Mouse (Mus musculus) intestine, embryonic 14.5 days (tissue): ENCODE measurements at regions not wholly inside any gene's neighbourhood (a gene's known extent, or its start where the extent isn't known, plus 50 kb on each side); places are given as distances from the start of the nearest gene placed in this dataset.

Experiments
- ATAC-seq: fragments of 200-750 bp; cut with Nextera tagmentation; replicated peaks from 2 replicates; pipeline ENCODE4 v1.8.0; 2017; ENCODE audit warnings: low read depth, moderate number of reproducible peaks, moderate TSS enrichment, moderate library complexity; ENCODE audit not compliant: low FRiP score, low TSS enrichment
- DNase-seq: peaks from one replicate; pipeline ENCODE4 v3.0.0-alpha.2; 2018; ENCODE audit warnings: low spot score
- H3K27ac ChIP-seq: fragments of 300-500 bp; sonication (generic); 2 replicates; pipeline ENCODE4 v1.5.1; 2014; ENCODE audit warnings: low read depth, mild to moderate bottlenecking, control low read depth
- H3K27me3 ChIP-seq: fragments of 300-500 bp; sonication (generic); replicated peaks from 2 replicates; pipeline ENCODE4 v1.6.1; 2014; ENCODE audit warnings: low read length, control low read depth; ENCODE audit not compliant: control insufficient read depth, insufficient read depth
- H3K36me3 ChIP-seq: fragments of 300-500 bp; sonication (generic); 2 replicates; pipeline ENCODE4 v1.6.1; 2014; ENCODE audit warnings: low read length, control low read depth; ENCODE audit not compliant: control insufficient read depth, insufficient read depth
- H3K4me1 ChIP-seq: fragments of 300-500 bp; sonication (generic); replicated peaks from 2 replicates; pipeline ENCODE4 v1.6.1; 2014; ENCODE audit warnings: low read length, control low read depth, mixed read lengths; ENCODE audit not compliant: control insufficient read depth, insufficient read depth
- H3K4me2 ChIP-seq: fragments of 300-500 bp; sonication (generic); 2 replicates; pipeline ENCODE4 v1.6.1; 2014; ENCODE audit warnings: low read length
- H3K4me3 ChIP-seq: fragments of 300-500 bp; sonication (generic); 2 replicates; pipeline ENCODE4 v1.5.1; 2014; ENCODE audit warnings: low read depth, low read length, control low read depth, mixed read lengths
- H3K9ac ChIP-seq: fragments of 300-500 bp; sonication (generic); 2 replicates; pipeline ENCODE4 v1.6.1; 2014; ENCODE audit warnings: mild to moderate bottlenecking, low read length
- H3K9me3 ChIP-seq: fragments of 300-500 bp; sonication (generic); 2 replicates; pipeline ENCODE4 v1.6.1; 2016; ENCODE audit warnings: low read length, control low read depth; ENCODE audit not compliant: control insufficient read depth
- WGBS: fragments of 180-500 bp; shearing (Covaris S2); extraction: QIAGEN DNeasy Blood & Tissue Kit; methylation state at CpG from one replicate; pipeline ENCODE4 v1.1.7; 2014; 5-methylcytosine and 5-hydroxymethylcytosine counted together

DNA sequence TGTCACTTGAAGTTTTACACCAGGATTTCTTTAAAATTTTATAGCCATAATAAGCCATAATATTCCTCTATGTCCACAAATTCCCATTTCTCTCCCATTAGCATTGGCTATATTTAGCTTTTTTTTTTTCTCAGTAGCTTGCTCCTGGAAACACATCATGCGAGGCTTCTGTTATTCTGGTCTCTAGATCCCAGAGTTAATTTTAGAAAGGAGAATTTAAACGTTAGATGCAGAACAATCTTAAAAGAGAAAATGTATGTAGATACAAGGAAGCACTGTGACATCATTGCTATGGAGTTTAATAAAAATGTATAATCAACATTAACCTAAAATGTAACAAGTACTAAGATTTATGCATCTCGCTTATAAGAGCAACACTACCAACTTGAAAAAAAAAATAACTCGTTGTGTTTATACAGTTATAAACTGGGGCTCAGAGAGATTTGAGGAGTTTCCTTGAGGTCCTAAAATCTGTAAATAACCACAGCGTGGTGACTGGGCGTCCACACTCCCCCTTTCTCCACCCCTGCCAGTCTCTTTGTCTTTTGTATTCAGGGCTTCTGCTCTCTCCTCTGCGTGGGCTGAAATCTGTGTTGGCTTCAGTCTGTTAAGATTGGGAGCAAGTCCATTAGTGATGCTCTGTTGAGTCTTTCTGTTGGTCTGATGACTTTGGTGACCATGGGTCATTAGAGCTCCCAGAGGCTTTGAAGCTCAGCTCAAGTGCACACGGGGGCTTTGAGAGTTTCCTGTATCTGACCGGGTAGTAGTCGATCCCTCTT, 188.8 kb downstream of the Dusp6 start:
- H3K4me1 ChIP-seq: no peaks in the 10 kb centered on the region
- H3K36me3 ChIP-seq: no peaks in the 10 kb centered on the region
- WGBS: 39% methylated on average over 10 of the region's 10 CpGs
- no peak overlapping the region for H3K4me2 ChIP-seq
- H3K9ac ChIP-seq: no peak overlapping the region
- ATAC-seq (no peak), DNase-seq (no peak)
- no peaks in the 10 kb centered on the region for H3K9me3 ChIP-seq
- H3K27ac ChIP-seq: no peak overlapping the region
- no peaks in the 10 kb centered on the region for H3K27me3 ChIP-seq
- no peak overlapping the region for H3K4me3 ChIP-seq

DNA sequence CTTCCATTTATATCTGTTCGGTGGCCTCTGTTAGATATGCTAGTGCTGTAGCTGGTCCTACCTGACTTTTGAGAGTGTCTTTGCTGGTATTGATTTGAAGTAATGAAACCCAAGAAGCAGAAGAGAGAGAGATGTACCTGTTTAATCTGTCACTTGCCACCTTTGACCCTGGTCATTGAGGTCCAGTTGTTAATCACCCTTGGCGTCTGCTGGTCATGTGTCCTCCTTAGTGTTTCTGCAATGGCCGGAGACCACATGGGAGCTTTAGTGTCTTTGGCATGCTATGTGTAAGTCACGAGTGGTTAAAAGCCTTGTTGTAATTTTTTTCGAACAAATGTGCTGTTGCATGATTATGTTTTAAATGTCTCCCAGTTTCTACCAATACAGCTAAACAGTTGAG, 193.1 kb downstream of the Dusp6 start:
- H3K27ac ChIP-seq: no peak overlapping the region
- H3K36me3 ChIP-seq: no peaks in the 10 kb centered on the region
- ATAC-seq (no peak), DNase-seq (no peak)
- H3K4me2 ChIP-seq: no peak overlapping the region
- WGBS: 89% methylated on average over 5 of the region's 5 CpGs
- H3K4me3 ChIP-seq: no peak overlapping the region
- H3K4me1 ChIP-seq: peaks cover 6% of the 10 kb centered on the region; the same call in 1 of the 2 replicates
- H3K9me3 ChIP-seq: no peaks in the 10 kb centered on the region
- H3K9ac ChIP-seq: no peak overlapping the region
- no peaks in the 10 kb centered on the region for H3K27me3 ChIP-seq

- 0 out of 2 replicates have a peak, but pooled peaks cover 4% of the 10 kb centered on the region for H3K27me3 ChIP-seq
- no peak overlapping the region for H3K9ac ChIP-seq
- H3K4me3 ChIP-seq: no peak overlapping the region
- H3K4me2 ChIP-seq: no peak overlapping the region
- H3K27ac ChIP-seq: no peak overlapping the region
- no peaks in the 10 kb centered on the region for H3K36me3 ChIP-seq
- WGBS: 52% methylated on average over 3 of the region's 3 CpGs
- H3K4me1 ChIP-seq: peaks cover 11% of the 10 kb centered on the region; the same call in 1 of the 2 replicates
- DNase-seq: no peak
- no peak for ATAC-seq
- H3K9me3 ChIP-seq: no peaks in the 10 kb centered on the region
Observed at GRCm38 (mm10) chr10:99458047-99458446, 195.0 kb downstream of the Dusp6 start.

DNA sequence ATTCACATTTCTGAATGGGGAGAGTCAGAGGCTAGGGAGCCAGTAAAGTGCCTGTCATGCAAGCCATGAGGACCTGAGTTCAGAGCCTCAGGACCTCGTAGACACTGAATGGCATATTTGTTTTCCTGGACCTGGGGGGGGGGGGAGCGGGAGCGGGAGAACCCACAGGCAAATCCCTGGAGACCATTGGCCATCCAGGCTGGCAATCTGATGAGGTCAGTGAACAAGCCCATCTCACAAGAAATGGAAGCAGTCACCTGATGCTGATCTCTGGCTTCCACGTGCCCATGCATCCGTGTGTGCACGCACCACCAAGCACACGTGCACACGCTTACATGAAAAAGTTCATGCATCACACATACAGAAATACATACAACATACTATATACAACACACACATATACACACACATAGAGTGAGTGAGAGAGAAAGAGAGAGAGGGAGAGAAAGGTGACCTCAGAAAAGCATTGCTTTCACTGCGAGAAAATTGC, 196.2 kb downstream of the Dusp6 start:
- no peaks in the 10 kb centered on the region for H3K36me3 ChIP-seq
- 0 out of 2 replicates have a peak, but pooled peaks cover 4% of the 10 kb centered on the region for H3K27me3 ChIP-seq
- no peak overlapping the region for H3K4me2 ChIP-seq
- ATAC-seq (no peak), DNase-seq (no peak)
- peaks cover 11% of the 10 kb centered on the region; the same call in 1 of the 2 replicates for H3K4me1 ChIP-seq
- no peak overlapping the region for H3K4me3 ChIP-seq
- H3K9me3 ChIP-seq: no peaks in the 10 kb centered on the region
- H3K27ac ChIP-seq: no peak overlapping the region
- no peak overlapping the region for H3K9ac ChIP-seq
- 73% methylated on average over 9 of the region's 9 CpGs for WGBS

GRCm38 (mm10) chr10:99459823-99460361, 196.9 kb downstream of the Dusp6 start:
- no peak overlapping the region for H3K27ac ChIP-seq

GRCm38 (mm10) chr10:99460847-99461445, 197.9 kb downstream of the Dusp6 start:
- peak overlapping the region; percentile 30 for H3K4me3 ChIP-seq
- peaks cover 11% of the 10 kb centered on the region; the same call in 1 of the 2 replicates for H3K4me1 ChIP-seq
- no peak overlapping the region for H3K27ac ChIP-seq
- WGBS: 8% methylated on average over 17 of the region's 17 CpGs
- no peak overlapping the region; the same call in 1 of the 2 replicates for H3K9ac ChIP-seq
- no peaks in the 10 kb centered on the region for H3K9me3 ChIP-seq
- H3K4me2 ChIP-seq: peak overlapping the region; percentile 71
- H3K36me3 ChIP-seq: no peaks in the 10 kb centered on the region
- ATAC-seq (0 out of 2 replicates have a peak, but pooled peaks have one; percentile 27), DNase-seq (peak; percentile 57)
- 0 out of 2 replicates have a peak, but pooled peaks cover 4% of the 10 kb centered on the region for H3K27me3 ChIP-seq

More at GRCm38 (mm10) chr10:99459823-99460361, 196.9 kb downstream of the Dusp6 start:
- Histone ChIP-seq H3K4me2 (no peak overlapping the region), H3K36me3 (no peaks in the 10 kb centered on the region), H3K9ac (no peak overlapping the region), H3K4me3 (no peak overlapping the region), H3K4me1 (peaks cover 11% of the 10 kb centered on the region; the same call in 1 of the 2 replicates), H3K27me3 (0 out of 2 replicates have a peak, but pooled peaks cover 4% of the 10 kb centered on the region), H3K9me3 (no peaks in the 10 kb centered on the region)
- ATAC-seq: no peak
- no peak for DNase-seq
- 49% methylated on average over 10 of the region's 10 CpGs for WGBS

DNA sequence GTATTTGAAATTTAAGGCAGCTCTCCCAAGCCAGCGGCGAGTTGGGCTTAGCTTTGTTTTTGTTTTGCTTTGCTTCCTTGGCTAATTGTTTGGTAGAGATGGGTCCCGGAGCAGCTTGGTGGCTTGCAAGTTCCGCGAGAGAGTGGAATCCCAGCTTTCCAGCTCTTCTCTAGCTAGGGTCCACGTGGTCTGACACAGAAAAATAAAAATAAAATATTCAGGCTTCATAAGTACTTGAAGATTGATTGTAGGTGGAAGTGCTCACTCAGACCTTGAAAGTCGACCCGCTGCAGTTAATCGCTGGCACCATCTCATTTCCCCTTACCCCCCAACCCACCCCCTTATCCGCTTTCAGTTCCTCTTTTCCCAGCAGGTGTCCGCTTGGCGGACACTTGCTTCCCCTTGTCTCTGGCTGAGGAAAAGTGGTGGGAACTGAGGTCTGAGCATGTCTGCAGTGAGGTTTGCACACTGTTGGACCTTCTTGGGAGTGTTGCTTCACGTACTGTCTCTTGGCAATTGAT, 198.5 kb downstream of the Dusp6 start:
- H3K4me1 ChIP-seq: peaks cover 11% of the 10 kb centered on the region; the same call in 1 of the 2 replicates
- peak overlapping the region; percentile 71 for H3K4me2 ChIP-seq
- ATAC-seq (0 out of 2 replicates have a peak, but pooled peaks have one; percentile 43), DNase-seq (peak; percentile 66)
- H3K36me3 ChIP-seq: no peaks in the 10 kb centered on the region
- 4% methylated on average over 13 of the region's 13 CpGs for WGBS
- H3K4me3 ChIP-seq: peak overlapping the region; percentile 30
- no peaks in the 10 kb centered on the region for H3K9me3 ChIP-seq
- no peak overlapping the region for H3K27ac ChIP-seq
- no peak overlapping the region; the same call in 1 of the 2 replicates for H3K9ac ChIP-seq
- H3K27me3 ChIP-seq: 0 out of 2 replicates have a peak, but pooled peaks cover 4% of the 10 kb centered on the region

DNA sequence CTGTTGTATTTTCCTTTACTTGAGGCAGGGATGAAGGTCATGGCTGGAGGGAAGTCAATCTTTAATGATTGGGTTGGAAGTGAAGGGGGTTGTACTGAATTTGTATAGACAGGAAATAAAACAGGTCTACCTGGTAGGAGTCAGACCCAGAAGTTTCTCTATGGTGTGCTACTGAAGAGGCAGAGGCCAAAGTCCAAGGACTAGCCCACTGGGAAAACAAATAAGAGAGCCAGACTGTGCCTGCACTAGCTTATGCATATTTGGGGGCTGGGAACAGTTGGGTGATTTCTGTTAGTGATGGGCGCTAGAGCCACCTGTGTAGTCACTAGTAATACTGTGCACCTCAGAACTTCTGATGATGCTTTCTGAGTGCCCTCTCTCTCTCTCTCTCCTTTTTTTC, 203.7 kb downstream of the Dusp6 start:
- no peak overlapping the region for H3K27ac ChIP-seq
- ATAC-seq: no peak

More for the DNA sequence above, 203.7 kb downstream of the Dusp6 start:
- H3K4me1 ChIP-seq: 0 out of 2 replicates have a peak, but pooled peaks cover under 1% of the 10 kb centered on the region
- WGBS: 77% methylated on average over 1 of the region's 1 CpGs
- H3K4me3 ChIP-seq: no peak overlapping the region
- no peak for DNase-seq
- H3K4me2 ChIP-seq: no peak overlapping the region
- H3K9ac ChIP-seq: no peak overlapping the region
- H3K9me3 ChIP-seq: no peaks in the 10 kb centered on the region
- 0 out of 2 replicates have a peak, but pooled peaks cover 4% of the 10 kb centered on the region for H3K27me3 ChIP-seq
- H3K36me3 ChIP-seq: no peaks in the 10 kb centered on the region
